Mouse (Mus musculus): ENCODE measurements around the gene Tmem161a.

DNA sequence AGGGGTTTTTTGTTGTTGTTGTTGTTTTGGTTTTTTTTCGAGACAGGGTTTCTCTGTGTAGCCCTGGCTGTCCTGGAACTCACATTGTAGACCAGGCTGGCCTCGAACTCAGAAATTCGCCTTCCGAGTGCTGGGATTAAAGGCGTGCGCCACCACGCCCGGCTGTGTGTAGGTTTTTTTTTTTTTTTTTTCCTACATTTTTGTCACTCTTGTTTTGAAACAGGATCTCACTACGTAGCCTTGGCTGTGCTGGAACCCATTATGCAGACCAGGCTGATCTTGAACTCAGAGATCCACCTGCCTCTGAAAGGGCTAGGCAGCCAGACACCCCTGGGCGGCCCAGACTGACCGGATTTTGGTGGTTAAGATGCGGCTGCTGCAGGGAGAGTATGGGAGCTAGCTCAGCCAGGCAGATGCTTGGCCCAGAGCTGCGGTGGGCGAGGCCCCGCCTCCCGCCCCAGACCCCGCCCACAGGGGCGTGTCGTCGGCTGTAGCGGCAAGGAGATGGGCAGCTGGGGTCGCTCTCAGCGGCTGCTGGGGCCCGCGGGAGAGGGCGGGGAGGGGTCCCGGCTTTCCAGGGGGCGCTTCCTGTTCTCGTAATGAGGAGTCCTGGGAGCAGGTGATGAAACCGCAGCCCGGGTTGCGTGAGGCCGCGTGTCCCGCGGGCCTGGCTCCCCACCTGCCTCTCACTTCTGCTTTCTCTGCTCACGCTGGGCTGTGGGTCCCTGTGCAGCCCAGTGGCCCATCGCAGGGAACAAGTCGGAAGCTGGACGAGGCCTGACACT, 13.9 kb upstream of the Tmem161a start:
- TF ChIP-seq POLR2A (IDR thresholded peaks at IDR 0.05; ENCODE audit: borderline replicate concordance, low read depth, low read length) (no peak), CTCF (IDR thresholded peaks at IDR 0.05; ENCODE audit: low read depth, low read length) (no peak)
